Mouse (Mus musculus): ENCODE measurements at regions not wholly inside any gene's neighbourhood (a gene's known extent, or its start where the extent isn't known, plus 50 kb on each side); places are given as distances from the start of the nearest gene placed in this dataset.

DNA sequence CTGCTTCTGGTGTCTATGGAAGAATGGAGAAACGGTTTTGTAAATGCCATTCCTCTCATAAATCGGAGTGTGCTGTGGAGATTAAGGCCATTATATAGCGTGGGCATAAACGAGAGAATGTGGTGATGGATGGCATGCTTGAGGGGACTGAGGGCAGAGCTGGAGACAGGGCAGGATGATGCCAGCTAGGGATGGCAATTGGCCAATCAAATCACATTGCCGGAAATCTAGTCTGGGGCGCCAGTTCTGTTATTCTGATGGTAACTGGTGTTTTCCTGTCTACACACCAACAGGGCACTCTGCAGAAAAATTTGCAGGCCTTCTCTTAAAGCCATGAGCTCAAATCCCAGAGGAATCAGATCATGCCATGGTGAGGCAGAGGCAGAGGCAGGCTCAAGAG is 224.9 kb upstream of the Kazn start:
- TF ChIP-seq CTCF (IDR thresholded peaks at IDR 0.05; ENCODE audit: low read depth, low read length) (no peak), POLR2A (IDR thresholded peaks at IDR 0.05; ENCODE audit: borderline replicate concordance, low read depth, low read length) (no peak)
